Mouse (Mus musculus) adrenal gland, postnatal 4 days (tissue): ENCODE data around the gene Adora1. TPM values are rescaled to one million over a fixed set of nuclear protein-coding genes. Genes with fewer than 3 reads are reported as not detected.
A peak's percentile ranks its signal among the peaks of the same experiment; 100 is the strongest.

Source experiments
- DNase-seq, 2 experiments: peaks; one replicate each; pipeline ENCODE4 v3.0.0; 2021 to 2022; ENCODE audit warnings: low spot score in 2 of 2, mixed read lengths in 2 of 2
- total RNA-seq, 2 experiments: library from RNA; stranded (reverse); gene quantifications; 2 replicates each; pipeline ENCODE4 v1.2.3; 2021

Adora1 gene
- total RNA-seq, 2 experiments from 2014 or later, result 88.6 to 106 TPM

GRCm38 (mm10) chr1:134217028-134217481 is 18.2 kb downstream of the Adora1 start:
- DNase-seq, result no peak

- no peak for DNase-seq
Observed at GRCm38 (mm10) chr1:134216629-134216971, 18.6 kb downstream of the Adora1 start.

DNA sequence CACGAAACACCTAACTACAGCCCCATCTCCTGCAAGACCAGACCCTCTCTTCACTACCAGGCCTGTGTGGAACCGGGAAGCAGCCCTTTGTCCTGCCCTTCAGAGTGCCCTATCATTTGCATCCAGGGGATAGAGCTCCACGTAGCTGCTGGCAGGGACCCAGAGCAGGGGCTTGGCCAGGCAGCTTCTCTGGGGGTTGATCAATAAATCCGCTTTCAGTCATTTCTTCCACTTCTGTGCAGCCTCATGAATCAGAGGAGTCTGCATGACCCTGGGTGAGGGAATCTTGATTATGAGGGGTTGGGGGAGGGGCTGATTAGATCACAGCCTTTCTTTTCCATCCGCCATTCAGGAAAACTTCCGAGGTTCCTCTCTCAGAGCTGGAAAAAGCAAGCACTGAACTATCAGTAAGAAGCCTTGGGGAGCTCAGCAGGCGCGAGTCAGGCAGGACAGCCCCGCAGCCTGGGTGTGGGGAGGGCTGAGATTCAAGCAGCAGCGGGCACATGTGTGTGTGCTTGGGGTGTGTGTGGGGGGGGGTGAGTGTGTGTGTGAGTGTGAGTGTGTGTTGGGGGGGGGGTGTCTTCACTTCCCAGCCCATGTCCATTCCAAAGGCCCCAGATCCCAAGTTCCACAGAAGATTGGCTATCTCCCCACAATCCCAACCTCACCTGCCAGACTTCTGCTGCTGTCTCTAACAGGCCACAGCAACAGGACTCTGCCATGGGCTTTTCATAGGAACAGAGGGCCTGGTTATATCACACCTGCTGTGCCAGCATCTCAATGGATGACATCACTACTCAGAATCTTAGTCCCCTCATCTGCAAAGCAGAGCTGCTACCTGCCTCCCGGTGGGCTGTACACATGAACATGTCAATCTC is 19.2 kb downstream of the Adora1 start:
- DNase-seq, result no peak

DNA sequence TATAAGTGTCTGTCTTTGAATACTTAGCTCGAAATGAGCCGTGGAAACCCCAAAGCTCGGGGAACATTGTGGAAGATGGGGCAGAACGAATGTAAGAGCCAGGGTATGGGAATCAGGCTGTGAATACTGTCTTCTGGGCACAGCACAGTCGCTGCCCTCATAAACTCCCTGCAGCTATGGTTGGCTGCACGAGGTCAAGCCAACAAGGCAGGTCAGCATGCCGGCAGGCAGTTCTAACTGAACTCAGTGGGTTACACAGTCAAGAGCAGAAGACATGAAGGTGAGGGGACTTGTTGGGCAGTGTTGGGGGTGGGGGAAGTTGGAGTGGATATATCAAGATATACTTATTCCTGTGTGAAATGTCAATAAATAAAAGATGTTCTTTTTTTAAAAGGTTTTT is 20.2 kb downstream of the Adora1 start:
- no peak for DNase-seq

DNA sequence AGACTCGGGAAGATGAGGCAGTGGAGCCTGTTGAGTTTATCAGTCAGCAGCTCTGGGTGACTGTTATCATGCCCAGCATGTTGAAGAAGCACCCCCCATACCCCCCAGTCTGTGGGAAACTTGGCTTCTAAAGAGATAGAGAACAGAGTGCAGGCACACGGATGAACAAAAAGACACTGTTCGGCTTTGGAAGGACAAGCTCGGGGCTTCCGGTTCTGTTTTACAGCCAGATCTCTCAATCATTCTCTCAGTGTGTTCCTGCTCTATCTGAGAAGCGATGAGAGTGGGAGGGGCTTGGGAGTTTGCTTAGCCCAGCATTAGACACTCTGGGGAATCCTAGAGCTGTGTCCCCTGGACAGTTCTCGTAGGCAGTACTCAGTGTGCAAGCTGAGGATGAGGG is 21.8 kb downstream of the Adora1 start:
- no peak for DNase-seq

GRCm38 (mm10) chr1:134212351-134212750 is 22.9 kb downstream of the Adora1 start:
- no peak for DNase-seq

GRCm38 (mm10) chr1:134211631-134212030 is 23.6 kb downstream of the Adora1 start:
- no peak for DNase-seq

GRCm38 (mm10) chr1:134211043-134211442 is 24.2 kb downstream of the Adora1 start:
- no peak for DNase-seq

DNA sequence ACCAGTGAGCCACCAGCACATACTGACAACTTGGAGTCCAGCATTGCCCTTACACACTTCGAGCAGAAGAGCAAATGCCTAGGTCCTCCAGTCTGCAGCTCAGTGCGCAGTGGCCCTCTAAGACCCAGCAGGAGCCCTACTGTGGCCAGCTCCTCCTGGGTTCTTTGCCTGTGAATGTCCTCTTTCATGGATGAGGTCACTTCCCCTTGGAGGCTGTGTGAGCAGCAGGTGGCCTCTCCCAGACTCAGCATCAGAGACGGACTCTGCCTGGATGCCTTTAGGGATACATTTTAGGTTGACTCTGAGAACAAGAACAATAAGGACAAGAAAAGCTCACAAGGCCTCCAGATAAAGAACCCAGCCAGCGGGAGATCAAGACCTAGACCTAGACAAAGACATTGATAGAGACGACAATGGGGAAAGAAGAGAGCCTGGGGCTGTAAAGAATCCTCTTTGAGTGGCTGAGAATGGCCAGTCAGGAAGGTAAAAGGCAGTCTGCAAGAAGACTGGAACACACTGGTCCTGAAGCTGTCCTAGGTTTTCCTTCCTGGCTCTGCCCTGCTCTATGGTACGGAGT is 25.0 kb downstream of the Adora1 start:
- no peak for DNase-seq

DNA sequence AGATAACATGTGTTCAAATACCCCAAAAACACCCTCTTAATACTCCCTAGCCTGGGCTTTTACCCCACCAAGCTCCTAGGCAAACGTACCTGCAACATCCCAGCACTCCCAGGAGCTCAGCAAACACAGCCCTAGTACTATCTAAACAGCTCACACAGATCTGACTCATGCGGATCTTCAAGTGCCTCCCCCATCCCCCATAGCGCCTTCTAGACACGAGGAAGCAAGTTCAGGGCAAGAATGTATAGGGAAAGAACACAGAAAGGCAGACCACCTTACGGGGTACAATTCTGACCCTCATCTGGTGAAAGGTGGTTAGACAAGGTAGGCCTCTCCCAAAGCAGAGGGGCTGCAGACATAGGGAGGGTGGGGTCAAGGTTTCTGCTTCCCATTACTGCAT is 29.1 kb downstream of the Adora1 start:
- DNase-seq, result no peak

- DNase-seq, result no peak
Observed at GRCm38 (mm10) chr1:134205296-134206018, 29.8 kb downstream of the Adora1 start.

DNA sequence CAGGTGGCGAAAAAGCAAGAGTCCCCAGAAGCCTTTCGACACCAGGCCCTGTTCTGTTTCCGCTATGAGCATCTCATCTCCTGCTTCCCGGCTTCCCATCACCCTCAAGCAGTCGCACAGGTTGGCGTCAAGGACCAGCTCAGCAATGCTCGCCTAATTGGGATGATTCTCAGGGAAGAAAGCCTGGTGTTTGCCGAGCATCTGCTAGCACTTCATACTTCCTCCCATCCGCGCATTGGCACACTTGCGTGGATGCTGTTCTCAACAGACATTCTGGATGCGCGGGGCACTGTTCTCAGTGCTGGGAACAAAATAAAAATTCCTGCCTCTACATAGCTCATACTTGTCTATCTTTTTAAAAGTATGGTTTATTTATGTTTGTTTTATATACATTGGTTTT is 31.0 kb downstream of the Adora1 start:
- no peak for DNase-seq

- no peak for DNase-seq
Observed at GRCm38 (mm10) chr1:134201751-134202420, 33.3 kb downstream of the Adora1 start.

DNA sequence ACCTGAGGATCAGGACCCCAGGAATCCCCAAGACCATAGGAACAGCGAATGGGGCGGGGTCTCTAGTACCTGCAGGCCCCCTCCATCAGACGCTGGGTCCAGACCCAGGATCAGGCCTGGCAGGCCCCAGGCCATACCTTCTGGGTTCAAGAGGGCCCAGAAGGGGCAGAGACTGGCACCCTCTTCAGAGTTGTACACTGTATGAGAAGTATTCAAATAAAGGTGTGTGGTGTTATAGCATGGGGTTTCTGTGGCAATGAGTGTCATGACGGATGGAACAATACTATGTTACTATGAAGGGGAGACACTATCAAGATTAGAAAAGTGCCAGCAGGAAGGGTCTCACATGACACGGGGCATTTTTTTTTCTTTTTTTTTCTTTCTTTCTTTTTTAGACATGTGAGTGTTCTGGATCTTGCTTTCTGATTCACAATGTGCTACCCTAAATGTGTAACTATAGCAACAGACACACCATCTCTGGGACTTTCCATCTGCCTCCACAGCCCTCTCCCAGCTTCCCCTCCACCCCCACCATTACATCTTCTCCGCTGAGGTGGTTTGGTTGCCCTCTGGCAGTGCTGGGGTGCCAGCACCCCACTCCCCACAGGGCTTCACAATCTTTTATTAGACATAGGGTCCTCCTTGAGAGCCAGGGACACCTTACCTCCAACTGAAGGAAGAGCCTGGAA is 34.1 kb downstream of the Adora1 start:
- DNase-seq, result no peak

DNA sequence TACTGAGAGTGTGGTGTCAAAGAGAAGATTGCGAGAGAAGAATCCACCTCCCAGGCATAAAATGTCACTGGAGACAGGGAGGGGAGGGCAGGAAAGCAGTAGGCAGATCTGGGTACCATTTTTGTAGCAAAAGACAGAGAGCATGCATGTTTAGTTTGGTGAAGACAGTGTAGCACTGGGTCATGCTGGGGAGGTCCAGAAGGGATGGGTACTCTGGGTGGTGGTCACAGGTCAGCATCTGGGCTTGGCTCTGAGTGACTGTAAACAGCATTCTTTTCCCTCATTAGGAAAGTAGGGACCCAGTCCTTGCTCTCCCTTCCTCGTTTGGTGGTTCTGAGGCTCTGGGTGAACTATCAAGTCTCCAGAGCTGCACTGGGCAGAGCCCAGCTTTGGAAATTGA is 34.8 kb downstream of the Adora1 start:
- DNase-seq, result no peak

DNA sequence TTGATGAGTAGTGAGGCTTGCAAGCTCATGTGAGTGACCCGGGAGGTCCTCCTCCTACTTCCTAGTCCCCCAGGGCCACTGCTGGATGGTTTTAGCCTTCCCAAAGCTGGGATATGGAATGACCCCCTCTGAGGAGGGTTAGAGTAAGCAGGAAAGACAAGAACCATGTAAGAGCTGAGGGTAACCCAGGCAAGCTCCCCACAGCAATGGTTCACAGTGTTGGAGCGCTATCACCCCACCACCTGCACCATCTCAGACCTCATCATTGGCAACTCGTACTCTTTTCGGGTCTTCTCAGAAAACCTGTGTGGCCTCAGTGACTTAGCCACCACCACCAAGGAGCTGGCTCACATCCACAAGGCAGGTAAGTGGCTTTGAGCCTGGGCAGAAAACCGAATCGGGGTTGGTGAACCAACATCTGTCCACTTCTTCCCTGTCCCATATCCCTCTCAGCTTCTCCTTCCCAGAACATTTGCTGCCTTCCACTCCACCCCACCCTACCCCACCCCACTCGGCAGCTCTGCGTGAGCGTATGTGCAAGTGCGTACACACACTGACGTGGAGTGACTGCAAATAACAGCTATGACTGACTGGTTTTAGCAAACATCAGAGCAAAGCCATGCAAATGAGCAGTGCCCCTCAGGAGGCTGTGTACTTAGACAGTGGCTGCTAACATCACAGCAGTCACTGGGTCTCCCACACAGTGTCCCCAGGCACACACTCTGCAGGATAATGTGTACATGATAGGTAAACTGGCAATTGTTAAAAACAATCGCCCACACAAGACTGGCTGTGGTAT is 36.8 kb downstream of the Adora1 start:
- DNase-seq, result no peak

- DNase-seq, result no peak
Observed at GRCm38 (mm10) chr1:134197325-134197982, 37.8 kb downstream of the Adora1 start.

- DNase-seq, result peak; percentile 57 to 75
Observed at GRCm38 (mm10) chr1:134196386-134196785, 38.8 kb downstream of the Adora1 start.

DNA sequence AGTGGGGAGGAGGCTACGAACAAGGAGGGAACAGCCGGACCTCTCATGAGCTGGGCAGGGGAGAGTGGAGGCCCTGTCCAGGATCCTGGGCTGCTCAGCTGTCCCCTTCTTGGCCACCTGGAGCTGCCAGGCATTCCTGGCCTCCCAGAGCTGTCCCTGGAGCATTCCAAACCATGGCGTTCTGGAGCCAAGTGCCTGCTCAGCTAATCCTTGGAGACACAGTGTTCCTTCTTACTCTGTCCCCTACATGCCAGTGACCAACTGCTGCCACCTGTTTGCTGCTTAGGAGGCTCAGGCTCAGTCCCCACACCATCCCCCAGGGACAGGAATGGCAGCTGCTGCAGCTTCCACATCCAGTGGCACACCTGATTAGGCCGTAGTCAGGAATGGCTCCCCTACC is 39.3 kb downstream of the Adora1 start:
- no peak for DNase-seq

- DNase-seq, result no peak
Observed at GRCm38 (mm10) chr1:134195571-134195970, 39.7 kb downstream of the Adora1 start.
